Mouse (Mus musculus): Measurements from ENCODE around the gene Ankrd13a. TPM values are rescaled to one million over a fixed set of nuclear protein-coding genes. Genes with fewer than 3 reads are reported as not detected.
"Not testable (repeated sequence)": the region's sequence is repeated elsewhere in the genome, so short reads cannot be mapped to it uniquely, and the experiment has no call there.

The Ankrd13a gene
- polyA plus RNA-seq, 1 experiment: not detected

- Histone ChIP-seq H3K4me1 (ENCODE audit: control insufficient read depth, insufficient read depth, low read length) (no peaks in the 10 kb centered on the region), H3K27ac (ENCODE audit: insufficient read depth, low read depth, low read length) (no peak overlapping the region), H3K4me3 (ENCODE audit: insufficient read depth, low read depth, low read length) (no peak overlapping the region)
- 89% methylated on average over 20 of the region's 20 CpGs for WGBS
- TF ChIP-seq POLR2A (IDR thresholded peaks at IDR 0.05; ENCODE audit: insufficient read depth, low read depth, low read length) (no peak), CTCF (IDR thresholded peaks at IDR 0.05; ENCODE audit: insufficient read depth, low read depth, low read length) (no peak)
Observed at GRCm38 (mm10) chr5:114851565-114852236, 77.2 kb downstream of the Ankrd13a start.

- not testable (repeated sequence) for H3K4me3 ChIP-seq (ENCODE audit: insufficient read depth, low read depth, low read length); H3K27ac ChIP-seq (ENCODE audit: insufficient read depth, low read depth, low read length); H3K4me1 ChIP-seq (ENCODE audit: control insufficient read depth, insufficient read depth, low read length)
- 91% methylated on average over 3 of the region's 5 CpGs for WGBS
Observed at GRCm38 (mm10) chr5:114853364-114853763, 78.9 kb downstream of the Ankrd13a start, which contains the start of gene 4930519G04Rik. Gene 4930519G04Rik, plus strand, starts transcription at chr5:114853664.

Other genes with a start within 250 kb of the Ankrd13a start
- gene Fam222a, start 206.7 kb upstream of the Ankrd13a start, polyA plus RNA-seq (2012; ENCODE audit: insufficient read depth, insufficient read length, low replicate concordance, missing spikeins): not detected in 2 replicates
- gene Trpv4, start 116.3 kb upstream of the Ankrd13a start, polyA plus RNA-seq (2012; ENCODE audit: insufficient read depth, insufficient read length, low replicate concordance, missing spikeins): not detected in 2 replicates
- not detected in 2 replicates for gene Gltp, start 83.7 kb upstream of the Ankrd13a start, polyA plus RNA-seq (2012; ENCODE audit: insufficient read depth, insufficient read length, low replicate concordance, missing spikeins)
- not detected in 2 replicates for gene Tchp, start 66.9 kb upstream of the Ankrd13a start, polyA plus RNA-seq (2012; ENCODE audit: insufficient read depth, insufficient read length, low replicate concordance, missing spikeins)
- not detected in 2 replicates for gene Git2, start 840 bp downstream of the Ankrd13a start, polyA plus RNA-seq (2012; ENCODE audit: insufficient read depth, insufficient read length, low replicate concordance, missing spikeins)
- gene 1500011B03Rik, start 48.8 kb downstream of the Ankrd13a start, polyA plus RNA-seq (2012; ENCODE audit: insufficient read depth, insufficient read length, low replicate concordance, missing spikeins): not detected in 2 replicates
- not detected in 2 replicates for gene 4930519G04Rik, start 79.0 kb downstream of the Ankrd13a start, polyA plus RNA-seq (2012; ENCODE audit: insufficient read depth, insufficient read length, low replicate concordance, missing spikeins)
- gene Gm9936, start 84.0 kb downstream of the Ankrd13a start, polyA plus RNA-seq (2012; ENCODE audit: insufficient read depth, insufficient read length, low replicate concordance, missing spikeins): not detected in 2 replicates
- not detected in 2 replicates for gene Oasl2, start 122.3 kb downstream of the Ankrd13a start, polyA plus RNA-seq (2012; ENCODE audit: insufficient read depth, insufficient read length, low replicate concordance, missing spikeins)
- gene Oasl1, start 148.6 kb downstream of the Ankrd13a start, polyA plus RNA-seq (2012; ENCODE audit: insufficient read depth, insufficient read length, low replicate concordance, missing spikeins): not detected in 2 replicates
- not detected in 2 replicates for gene 2210016L21Rik, start 167.5 kb downstream of the Ankrd13a start, polyA plus RNA-seq (2012; ENCODE audit: insufficient read depth, insufficient read length, low replicate concordance, missing spikeins)
- gene Hnf1a, start 196.4 kb downstream of the Ankrd13a start, polyA plus RNA-seq (2012; ENCODE audit: insufficient read depth, insufficient read length, low replicate concordance, missing spikeins): not detected in 2 replicates
- not detected in 2 replicates for gene Sppl3, start 236.5 kb downstream of the Ankrd13a start, polyA plus RNA-seq (2012; ENCODE audit: insufficient read depth, insufficient read length, low replicate concordance, missing spikeins)

Measured in olfactory bulb, adult 2 months (tissue).